Mouse (Mus musculus) G1E (cell line): Measurements from ENCODE around the gene Galnt17. TPM values are rescaled to one million over a fixed set of nuclear protein-coding genes. Genes with fewer than 3 reads are reported as not detected.

Experiments
- ATAC-seq: 2 replicates; pipeline ENCODE4 v1.8.0; 2016; ENCODE audit warnings: mild to moderate bottlenecking; ENCODE audit not compliant: insufficient number of reproducible peaks, poor library complexity, low FRiP score, severe bottlenecking; ENCODE audit errors: extremely low read depth
- DNase-seq: peaks from one replicate; pipeline ENCODE4 v3.0.0; 2012; ENCODE audit warnings: low spot score
- H3K27me3 ChIP-seq: 2 replicates; pipeline ENCODE4 v1.6.1; 2012; ENCODE audit warnings: mild to moderate bottlenecking, low read length, inconsistent platforms; ENCODE audit not compliant: insufficient read depth
- H3K36me3 ChIP-seq: replicated peaks from 2 replicates; pipeline ENCODE3; 2012; ENCODE audit warnings: mild to moderate bottlenecking, inconsistent platforms
- H3K4me1 ChIP-seq: 2 replicates; pipeline ENCODE4 v1.6.1; 2012; ENCODE audit warnings: low read depth, low read length, inconsistent platforms, mixed read lengths; ENCODE audit not compliant: insufficient read depth
- H3K4me3 ChIP-seq: 2 replicates; pipeline ENCODE4 v1.5.1; 2012; ENCODE audit warnings: low read depth, mild to moderate bottlenecking, inconsistent platforms, low read length, moderate library complexity, mixed read lengths
- H3K9me3 ChIP-seq: replicated peaks from 2 replicates; pipeline ENCODE4 v1.6.1; 2012; ENCODE audit warnings: inconsistent platforms
- CTCF ChIP-seq: IDR thresholded peaks from 2 replicates; pipeline ENCODE4 v1.5.1; 2012; ENCODE audit warnings: low read depth, low read length, inconsistent platforms, mixed read lengths
- GATA1 ChIP-seq: IDR thresholded peaks from 2 replicates; pipeline ENCODE4 v1.6.1; 2012; ENCODE audit warnings: borderline replicate concordance, low read length, inconsistent platforms, mixed read lengths
- GATA2 ChIP-seq: IDR thresholded peaks from 2 replicates; pipeline ENCODE4 v1.6.1; 2012; ENCODE audit warnings: low read depth, low read length, inconsistent platforms, borderline replicate concordance
- POLR2AphosphoS5 ChIP-seq: IDR thresholded peaks from 2 replicates; pipeline ENCODE4 v1.6.1; 2012; ENCODE audit warnings: low read depth, low read length, inconsistent platforms; ENCODE audit not compliant: insufficient replicate concordance
- TAL1 ChIP-seq: conservative IDR thresholded peaks from 2 replicates; pipeline ENCODE4 v1.6.1; 2012; ENCODE audit warnings: low read depth, low read length, inconsistent platforms, mixed read lengths
- polyA plus RNA-seq: library from polyadenylated mRNA; stranded (reverse); fragments of >175 nt; gene quantifications from 2 replicates; pipeline ENCODE4 v1.2.3, GENCODE M21; 2012
- total RNA-seq, 2 experiments: library from RNA; stranded (forward) in 1 of 2; stranded (reverse) in 1 of 2; fragments of 200-1000 nt in 1 of 2; fragments of >200 nt in 1 of 2; fragmentation: Nextera tagmentation in 1 of 2; gene quantifications; 2 replicates each; pipeline ENCODE4 v1.2.3; 2014 to 2017

Galnt17 gene
- total and polyA plus RNA-seq, 3 experiments: 0.22 TPM; not detected in 2

- H3K36me3 ChIP-seq: no peaks in the 10 kb centered on the region
- TF ChIP-seq TAL1: no peak
- TF ChIP-seq POLR2AphosphoS5: no peak
- TF ChIP-seq CTCF: no peak
- TF ChIP-seq GATA1: no peak
- TF ChIP-seq GATA2: no peak
- DNase-seq: no peak
- no peak overlapping the region for H3K4me3 ChIP-seq
- no peaks in the 10 kb centered on the region for H3K27me3 ChIP-seq
- no peaks in the 10 kb centered on the region for H3K4me1 ChIP-seq
- H3K9me3 ChIP-seq: peaks cover 54% of the 10 kb centered on the region
- ATAC-seq: no peak
These were observed 230.6 kb downstream of the Galnt17 start for GRCm38 (mm10) chr5:131077682-131078081.

- H3K9me3 ChIP-seq: peaks cover 49% of the 10 kb centered on the region
These were observed 232.5 kb downstream of the Galnt17 start for GRCm38 (mm10) chr5:131075795-131076194.

GRCm38 (mm10) chr5:131074295-131074694, 234.0 kb downstream of the Galnt17 start:
- TF ChIP-seq GATA1 (no peak), TAL1 (no peak), CTCF (no peak), GATA2 (no peak), POLR2AphosphoS5 (no peak)
- Histone ChIP-seq H3K36me3 (no peaks in the 10 kb centered on the region), H3K27me3 (no peaks in the 10 kb centered on the region), H3K4me1 (no peaks in the 10 kb centered on the region), H3K4me3 (no peak overlapping the region), H3K9me3 (peaks cover 46% of the 10 kb centered on the region)
- DNase-seq: no peak
- ATAC-seq: no peak

More at GRCm38 (mm10) chr5:131075795-131076194, 232.5 kb downstream of the Galnt17 start:
- ATAC-seq (no peak), DNase-seq (no peak)
- Histone ChIP-seq H3K4me1 (no peaks in the 10 kb centered on the region), H3K4me3 (no peak overlapping the region), H3K36me3 (no peaks in the 10 kb centered on the region), H3K27me3 (no peaks in the 10 kb centered on the region)
- TF ChIP-seq GATA1 (no peak), POLR2AphosphoS5 (no peak), TAL1 (no peak), GATA2 (no peak)

- no peaks in the 10 kb centered on the region for H3K27me3 ChIP-seq
These were observed 243.1 kb downstream of the Galnt17 start for GRCm38 (mm10) chr5:131065174-131065573.

GRCm38 (mm10) chr5:131048505-131048904, 259.8 kb downstream of the Galnt17 start:
- Histone ChIP-seq H3K4me3 (no peak overlapping the region), H3K27me3 (no peaks in the 10 kb centered on the region), H3K9me3 (peaks cover 23% of the 10 kb centered on the region), H3K36me3 (no peaks in the 10 kb centered on the region), H3K4me1 (no peaks in the 10 kb centered on the region)
- TF ChIP-seq GATA2: no peak
- no peak for TF ChIP-seq POLR2AphosphoS5
- TF ChIP-seq TAL1: no peak
- TF ChIP-seq GATA1: no peak
- TF ChIP-seq CTCF: no peak
- ATAC-seq (no peak), DNase-seq (no peak)

More at GRCm38 (mm10) chr5:131065174-131065573, 243.1 kb downstream of the Galnt17 start:
- DNase-seq: no peak
- TF ChIP-seq CTCF: no peak
- ATAC-seq: no peak
- no peaks in the 10 kb centered on the region for H3K36me3 ChIP-seq
- peaks cover 60% of the 10 kb centered on the region for H3K9me3 ChIP-seq
- H3K4me1 ChIP-seq: no peaks in the 10 kb centered on the region
- no peak overlapping the region for H3K4me3 ChIP-seq

GRCm38 (mm10) chr5:131043130-131043529, 265.2 kb downstream of the Galnt17 start:
- no peak for DNase-seq
- Histone ChIP-seq H3K4me1 (no peaks in the 10 kb centered on the region), H3K27me3 (no peaks in the 10 kb centered on the region), H3K9me3 (peaks cover 32% of the 10 kb centered on the region), H3K4me3 (no peak overlapping the region), H3K36me3 (no peaks in the 10 kb centered on the region)
- TF ChIP-seq POLR2AphosphoS5: no peak
- no peak for TF ChIP-seq CTCF
- TF ChIP-seq TAL1: no peak
- no peak for TF ChIP-seq GATA1
- no peak for TF ChIP-seq GATA2
- no peak for ATAC-seq

GRCm38 (mm10) chr5:131040441-131040840, 267.9 kb downstream of the Galnt17 start:
- DNase-seq: no peak
- Histone ChIP-seq H3K9me3 (peaks cover 27% of the 10 kb centered on the region), H3K36me3 (no peaks in the 10 kb centered on the region), H3K4me1 (no peaks in the 10 kb centered on the region), H3K4me3 (no peak overlapping the region), H3K27me3 (no peaks in the 10 kb centered on the region)
- TF ChIP-seq GATA2 (no peak), CTCF (no peak), GATA1 (no peak), TAL1 (no peak)
- no peak for ATAC-seq
